Mouse (Mus musculus) neural tube, embryonic 12.5 days (tissue): ENCODE measurements at regions not wholly inside any gene's neighbourhood (a gene's known extent, or its start where the extent isn't known, plus 50 kb on each side); places are given as distances from the start of the nearest gene placed in this dataset.
A peak's percentile ranks its signal among the peaks of the same experiment; 100 is the strongest.

Source experiments
- ATAC-seq: fragments of 200-750 bp; cut with Nextera tagmentation; 2 replicates; pipeline ENCODE4 v1.8.0; 2017; ENCODE audit warnings: low read depth, mild to moderate bottlenecking, moderate TSS enrichment, moderate library complexity; ENCODE audit not compliant: low FRiP score
- H3K27ac ChIP-seq: fragments of 300-500 bp; sonication (generic); 2 replicates; pipeline ENCODE4 v1.5.1; 2016
- H3K27me3 ChIP-seq: fragments of 300-500 bp; sonication (generic); replicated peaks from 2 replicates; pipeline ENCODE4 v1.6.1; 2016; ENCODE audit warnings: mild to moderate bottlenecking
- H3K36me3 ChIP-seq: fragments of 300-500 bp; sonication (generic); 2 replicates; pipeline ENCODE4 v1.6.1; 2016; ENCODE audit warnings: mild to moderate bottlenecking
- H3K4me1 ChIP-seq: fragments of 300-500 bp; sonication (generic); 2 replicates; pipeline ENCODE4 v1.6.1; 2016
- H3K4me2 ChIP-seq: fragments of 300-500 bp; sonication (generic); replicated peaks from 2 replicates; pipeline ENCODE4 v1.6.1; 2016; ENCODE audit warnings: mild to moderate bottlenecking
- H3K4me3 ChIP-seq: fragments of 300-500 bp; sonication (generic); 2 replicates; pipeline ENCODE4 v1.5.1; 2016
- H3K9ac ChIP-seq: fragments of 300-500 bp; sonication (generic); 2 replicates; pipeline ENCODE4 v1.6.1; 2016; ENCODE audit warnings: mild to moderate bottlenecking
- H3K9me3 ChIP-seq: fragments of 300-500 bp; sonication (generic); 2 replicates; pipeline ENCODE4 v1.6.1; 2016; ENCODE audit warnings: mild to moderate bottlenecking
- WGBS: fragments of 180-500 bp; shearing (Covaris S2); methylation state at CpG from one replicate; pipeline ENCODE4 v1.1.7; 2016; 5-methylcytosine and 5-hydroxymethylcytosine counted together

DNA sequence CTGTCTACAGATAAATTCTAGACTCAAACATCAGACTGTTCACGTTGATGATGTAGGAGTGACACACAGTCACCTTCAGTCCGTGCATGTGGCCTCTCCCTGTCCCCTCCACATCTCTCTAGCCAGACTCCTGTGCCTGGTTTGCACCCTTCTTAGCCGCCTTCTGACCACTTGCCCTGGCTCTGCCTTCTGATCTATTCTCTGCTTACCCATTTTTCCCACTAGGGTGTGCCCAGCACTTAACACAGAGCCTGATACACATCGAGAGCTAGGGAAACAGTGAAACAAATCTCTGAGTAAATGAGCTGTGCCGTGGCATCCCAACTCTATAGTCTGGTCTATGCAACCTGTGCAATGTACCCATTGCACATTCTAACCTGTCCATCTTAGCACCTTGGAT is 73.3 kb upstream of the Zmiz1 start:
- H3K4me3 ChIP-seq: no peak overlapping the region
- peaks cover 6% of the 10 kb centered on the region; the same call in 1 of the 2 replicates for H3K4me1 ChIP-seq
- no peak overlapping the region for H3K4me2 ChIP-seq
- ATAC-seq: no peak
- no peaks in the 10 kb centered on the region for H3K9me3 ChIP-seq
- H3K27me3 ChIP-seq: no peaks in the 10 kb centered on the region
- H3K9ac ChIP-seq: no peak overlapping the region
- H3K27ac ChIP-seq: no peak overlapping the region
- 60% methylated on average over 5 of the region's 5 CpGs for WGBS
- H3K36me3 ChIP-seq: no peaks in the 10 kb centered on the region

DNA sequence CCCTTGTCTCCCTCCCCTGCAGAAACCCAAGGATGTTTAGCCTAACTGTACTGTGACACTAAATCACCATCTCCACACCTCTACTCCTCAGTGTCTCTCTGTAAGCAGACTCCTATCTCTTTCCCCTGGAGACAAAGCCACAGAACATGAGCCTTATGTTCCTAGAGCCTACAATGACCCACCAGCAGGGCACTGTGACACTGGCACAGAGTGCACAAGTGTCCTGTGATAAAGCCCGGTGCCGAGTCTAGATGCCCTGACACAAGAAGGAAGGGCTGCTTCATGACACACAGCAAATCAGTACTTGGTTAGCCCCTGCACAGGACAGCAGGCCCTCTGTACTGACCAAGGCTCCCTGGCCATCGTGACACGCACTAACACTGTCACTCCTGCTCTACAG is 71.2 kb upstream of the Zmiz1 start:
- 91% methylated on average over 4 of the region's 4 CpGs for WGBS
- Histone ChIP-seq H3K9me3 (no peaks in the 10 kb centered on the region), H3K36me3 (no peaks in the 10 kb centered on the region), H3K27ac (no peak overlapping the region), H3K27me3 (no peaks in the 10 kb centered on the region), H3K4me1 (peaks cover 6% of the 10 kb centered on the region; the same call in 1 of the 2 replicates), H3K4me3 (no peak overlapping the region), H3K4me2 (no peak overlapping the region), H3K9ac (no peak overlapping the region)
- no peak for ATAC-seq

DNA sequence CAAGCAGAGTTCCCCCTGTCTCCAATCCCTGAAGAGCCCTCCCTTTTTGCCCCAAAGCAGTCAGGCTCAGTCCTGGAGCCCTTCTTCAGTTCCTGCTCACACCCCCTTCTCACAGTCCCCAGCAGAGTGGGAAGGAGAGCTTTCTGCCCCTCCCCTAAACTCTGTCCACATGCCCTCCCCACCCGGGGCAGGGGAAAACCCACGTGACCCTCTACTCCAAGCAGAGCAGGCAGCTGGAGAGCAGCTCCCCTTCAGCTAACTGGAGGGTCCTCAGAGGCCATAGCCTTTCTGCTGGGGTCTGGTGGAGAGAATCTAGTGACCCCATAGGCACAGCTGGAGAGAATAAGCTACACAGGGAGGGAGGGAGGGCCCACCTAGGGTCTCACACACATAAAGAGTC is 69.7 kb upstream of the Zmiz1 start:
- Histone ChIP-seq H3K4me1 (peaks cover 6% of the 10 kb centered on the region; the same call in 1 of the 2 replicates), H3K36me3 (no peaks in the 10 kb centered on the region), H3K27me3 (no peaks in the 10 kb centered on the region), H3K27ac (no peak overlapping the region), H3K9ac (no peak overlapping the region), H3K9me3 (no peaks in the 10 kb centered on the region), H3K4me2 (no peak overlapping the region), H3K4me3 (no peak overlapping the region)
- ATAC-seq: no peak
- 5% methylated on average over 2 of the region's 2 CpGs for WGBS

DNA sequence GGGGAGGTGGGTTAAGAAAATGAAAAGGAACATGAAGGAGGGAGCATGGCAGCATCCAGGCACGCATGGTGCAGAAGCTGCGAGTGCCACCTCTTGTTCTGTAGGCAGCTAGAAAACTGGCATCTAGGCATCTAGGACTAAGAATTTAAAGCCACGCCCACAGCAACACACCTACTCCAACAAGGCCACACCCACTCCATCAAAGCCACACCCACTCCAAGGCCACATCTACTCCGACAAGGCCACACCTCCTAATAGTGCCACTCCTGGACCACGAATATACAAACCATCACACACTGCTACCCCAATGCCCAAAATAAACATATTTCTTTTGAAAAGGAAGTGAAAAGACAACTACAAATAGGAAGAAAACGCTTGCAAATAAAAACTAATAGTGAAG is 66.6 kb upstream of the Zmiz1 start:
- no peaks in the 10 kb centered on the region for H3K36me3 ChIP-seq
- H3K9ac ChIP-seq: no peak overlapping the region
- no peak for ATAC-seq
- H3K4me2 ChIP-seq: no peak overlapping the region
- H3K27ac ChIP-seq: no peak overlapping the region
- H3K4me3 ChIP-seq: no peak overlapping the region
- 70% methylated on average over 6 of the region's 6 CpGs for WGBS
- H3K27me3 ChIP-seq: no peaks in the 10 kb centered on the region
- H3K9me3 ChIP-seq: no peaks in the 10 kb centered on the region
- H3K4me1 ChIP-seq: peaks cover 21% of the 10 kb centered on the region

DNA sequence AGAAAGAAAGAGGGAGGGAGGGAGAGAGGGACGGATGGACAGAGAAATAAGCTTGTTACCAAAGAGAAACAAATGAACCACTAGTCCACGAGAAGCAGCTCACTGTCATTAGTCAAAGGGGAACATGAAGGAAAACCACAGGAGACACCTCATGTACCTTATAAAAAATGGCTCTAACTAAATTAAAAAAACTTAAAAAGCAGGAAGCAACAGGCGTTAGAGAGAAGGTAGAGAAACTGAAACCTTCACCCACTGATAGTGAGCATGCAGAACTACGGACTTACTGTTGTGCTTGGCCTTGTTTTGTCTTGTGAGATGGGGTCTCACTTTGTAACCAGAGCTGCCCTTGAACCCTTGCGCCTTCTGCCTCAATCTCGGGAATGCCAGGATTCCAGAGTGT is 66.0 kb upstream of the Zmiz1 start:
- Histone ChIP-seq H3K4me1 (peaks cover 26% of the 10 kb centered on the region), H3K9me3 (no peaks in the 10 kb centered on the region), H3K9ac (no peak overlapping the region), H3K27me3 (no peaks in the 10 kb centered on the region), H3K4me2 (no peak overlapping the region), H3K4me3 (no peak overlapping the region), H3K27ac (no peak overlapping the region), H3K36me3 (no peaks in the 10 kb centered on the region)
- WGBS: 81% methylated on average over 6 of the region's 6 CpGs
- ATAC-seq: no peak

DNA sequence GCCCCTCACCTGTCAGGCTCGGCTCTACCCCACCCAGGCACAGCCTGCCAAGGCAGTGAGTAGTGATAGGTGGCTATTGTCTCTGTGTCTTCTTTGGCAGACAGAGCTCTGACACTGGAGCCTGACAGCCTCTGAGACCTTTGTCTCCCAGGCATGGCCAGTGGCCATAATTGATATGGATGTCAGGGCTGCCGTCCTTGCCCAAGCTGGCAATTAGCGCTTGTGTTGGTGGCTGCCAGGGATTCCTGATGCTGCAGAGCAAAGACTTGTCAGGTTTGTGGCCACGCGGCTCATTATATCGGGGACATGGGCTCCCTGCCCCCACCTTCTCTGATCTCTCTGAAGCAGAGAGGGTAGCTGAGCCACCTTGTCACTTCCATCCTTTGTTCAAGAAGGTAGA is 64.1 kb upstream of the Zmiz1 start:
- Histone ChIP-seq H3K9ac (no peak overlapping the region), H3K27me3 (no peaks in the 10 kb centered on the region), H3K4me3 (no peak overlapping the region), H3K4me1 (peaks cover 25% of the 10 kb centered on the region), H3K4me2 (no peak overlapping the region), H3K27ac (no peak overlapping the region), H3K9me3 (no peaks in the 10 kb centered on the region), H3K36me3 (no peaks in the 10 kb centered on the region)
- 66% methylated on average over 6 of the region's 6 CpGs for WGBS
- no peak for ATAC-seq

DNA sequence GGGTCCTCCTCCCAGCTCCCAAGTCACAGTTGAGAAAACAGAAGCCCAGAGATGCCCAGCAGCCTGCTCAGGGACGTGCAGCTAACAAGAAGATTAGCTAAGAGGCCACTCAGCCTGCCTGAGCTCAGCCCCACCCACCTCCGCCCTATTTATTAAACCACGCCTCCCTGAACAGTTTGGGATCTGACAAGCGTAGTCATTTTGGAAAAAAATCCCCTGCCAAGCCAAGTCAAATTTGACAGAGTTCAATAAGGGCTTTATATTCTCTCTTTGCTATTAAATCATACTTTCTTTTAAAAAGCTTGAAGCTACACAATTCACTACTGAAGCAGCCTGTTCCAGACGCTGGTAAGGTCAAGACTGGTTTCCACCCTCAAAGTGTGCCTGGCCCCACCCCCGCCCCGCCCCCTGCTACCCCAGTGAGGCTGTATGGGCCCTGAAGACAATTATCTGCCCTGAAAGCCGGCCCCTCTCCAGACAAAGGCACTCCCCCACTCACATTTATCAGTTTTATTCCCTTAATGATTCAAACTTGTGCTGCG is 61.9 kb upstream of the Zmiz1 start:
- H3K4me3 ChIP-seq: no peak overlapping the region
- H3K4me1 ChIP-seq: peaks cover 25% of the 10 kb centered on the region
- H3K27me3 ChIP-seq: 0 out of 2 replicates have a peak, but pooled peaks cover 3% of the 10 kb centered on the region
- peak overlapping the region; percentile 39; the same call in 1 of the 2 replicates for H3K27ac ChIP-seq
- ATAC-seq: peak; percentile 91
- H3K9ac ChIP-seq: no peak overlapping the region
- peak overlapping the region; percentile 42 for H3K4me2 ChIP-seq
- H3K9me3 ChIP-seq: no peaks in the 10 kb centered on the region
- 2% methylated on average over 9 of the region's 9 CpGs for WGBS
- H3K36me3 ChIP-seq: no peaks in the 10 kb centered on the region

DNA sequence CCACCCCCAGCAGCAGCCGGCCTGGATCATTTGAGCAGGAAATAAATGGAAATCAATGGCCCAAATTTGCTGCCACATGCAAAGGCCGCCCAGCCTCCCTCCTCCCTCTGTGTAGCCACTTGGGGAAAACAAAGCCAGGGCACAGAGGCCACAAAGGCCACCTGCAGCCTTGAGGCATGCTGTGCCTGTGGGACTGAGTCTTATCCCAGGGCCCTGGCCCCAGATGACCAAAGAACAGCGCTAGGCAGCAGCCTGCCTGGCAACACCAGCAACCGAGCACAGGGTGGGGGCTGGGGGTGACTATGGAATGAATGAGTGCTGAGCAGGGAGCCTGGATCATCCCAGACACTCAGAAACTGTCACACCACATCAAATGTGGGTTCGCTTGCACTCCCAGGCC is 61.2 kb upstream of the Zmiz1 start:
- peak; percentile 52 for ATAC-seq
- Histone ChIP-seq H3K27ac (peak overlapping the region; percentile 72), H3K4me3 (no peak overlapping the region), H3K27me3 (0 out of 2 replicates have a peak, but pooled peaks cover 3% of the 10 kb centered on the region), H3K4me1 (peaks cover 25% of the 10 kb centered on the region), H3K9ac (peak overlapping the region; percentile 39), H3K4me2 (peak overlapping the region; percentile 42), H3K9me3 (no peaks in the 10 kb centered on the region), H3K36me3 (no peaks in the 10 kb centered on the region)
- 7% methylated on average over 5 of the region's 5 CpGs for WGBS

DNA sequence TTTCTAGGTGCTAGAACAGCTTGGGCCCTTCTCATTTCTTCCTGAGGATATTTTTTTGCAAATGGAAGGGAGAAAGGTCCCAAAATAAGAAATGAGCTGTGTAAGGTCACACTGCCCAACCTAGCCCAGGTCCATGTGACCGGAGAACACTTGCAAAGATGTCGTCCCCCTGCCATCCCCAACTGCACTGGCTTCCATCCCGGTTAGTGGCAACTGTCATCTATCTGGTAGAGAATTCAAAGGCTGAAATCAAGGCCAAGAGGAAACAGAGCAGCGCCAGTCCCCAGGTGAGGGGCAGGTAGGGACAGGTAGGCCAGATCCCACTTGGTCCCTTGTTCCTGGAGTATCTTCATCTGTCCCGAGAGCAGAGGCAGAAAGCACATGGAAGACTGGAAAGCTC is 60.2 kb upstream of the Zmiz1 start:
- no peak overlapping the region for H3K9ac ChIP-seq
- peaks cover 25% of the 10 kb centered on the region for H3K4me1 ChIP-seq
- H3K36me3 ChIP-seq: no peaks in the 10 kb centered on the region
- H3K4me2 ChIP-seq: no peak overlapping the region
- 84% methylated on average over 5 of the region's 5 CpGs for WGBS
- no peak overlapping the region for H3K4me3 ChIP-seq
- no peak for ATAC-seq
- H3K9me3 ChIP-seq: no peaks in the 10 kb centered on the region
- H3K27ac ChIP-seq: no peak overlapping the region
- H3K27me3 ChIP-seq: 0 out of 2 replicates have a peak, but pooled peaks cover 3% of the 10 kb centered on the region

DNA sequence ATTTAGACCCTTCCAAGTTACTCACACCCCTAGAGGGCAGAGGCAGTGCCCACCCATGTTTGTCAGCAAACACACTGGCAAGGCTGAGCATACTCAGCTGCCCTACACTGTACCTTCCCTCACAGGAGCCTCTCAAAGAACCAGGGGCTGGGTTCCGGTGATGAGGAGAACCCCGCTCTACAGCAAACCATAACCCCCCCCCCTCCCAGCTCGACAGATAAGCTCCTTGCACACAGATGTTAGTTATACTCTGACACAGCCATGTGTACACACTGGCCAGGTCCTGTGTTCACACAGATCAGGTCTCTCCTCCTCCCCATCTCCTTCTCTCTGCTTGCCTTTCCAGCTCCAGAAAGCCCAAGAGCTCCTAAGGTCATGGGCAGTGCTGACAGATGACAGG is 59.7 kb upstream of the Zmiz1 start:
- Histone ChIP-seq H3K9ac (no peak overlapping the region), H3K4me1 (peaks cover 25% of the 10 kb centered on the region), H3K36me3 (no peaks in the 10 kb centered on the region), H3K9me3 (no peaks in the 10 kb centered on the region), H3K4me3 (no peak overlapping the region), H3K27ac (no peak overlapping the region), H3K27me3 (0 out of 2 replicates have a peak, but pooled peaks cover 3% of the 10 kb centered on the region), H3K4me2 (no peak overlapping the region)
- WGBS: 85% methylated on average over 3 of the region's 3 CpGs
- ATAC-seq: no peak

DNA sequence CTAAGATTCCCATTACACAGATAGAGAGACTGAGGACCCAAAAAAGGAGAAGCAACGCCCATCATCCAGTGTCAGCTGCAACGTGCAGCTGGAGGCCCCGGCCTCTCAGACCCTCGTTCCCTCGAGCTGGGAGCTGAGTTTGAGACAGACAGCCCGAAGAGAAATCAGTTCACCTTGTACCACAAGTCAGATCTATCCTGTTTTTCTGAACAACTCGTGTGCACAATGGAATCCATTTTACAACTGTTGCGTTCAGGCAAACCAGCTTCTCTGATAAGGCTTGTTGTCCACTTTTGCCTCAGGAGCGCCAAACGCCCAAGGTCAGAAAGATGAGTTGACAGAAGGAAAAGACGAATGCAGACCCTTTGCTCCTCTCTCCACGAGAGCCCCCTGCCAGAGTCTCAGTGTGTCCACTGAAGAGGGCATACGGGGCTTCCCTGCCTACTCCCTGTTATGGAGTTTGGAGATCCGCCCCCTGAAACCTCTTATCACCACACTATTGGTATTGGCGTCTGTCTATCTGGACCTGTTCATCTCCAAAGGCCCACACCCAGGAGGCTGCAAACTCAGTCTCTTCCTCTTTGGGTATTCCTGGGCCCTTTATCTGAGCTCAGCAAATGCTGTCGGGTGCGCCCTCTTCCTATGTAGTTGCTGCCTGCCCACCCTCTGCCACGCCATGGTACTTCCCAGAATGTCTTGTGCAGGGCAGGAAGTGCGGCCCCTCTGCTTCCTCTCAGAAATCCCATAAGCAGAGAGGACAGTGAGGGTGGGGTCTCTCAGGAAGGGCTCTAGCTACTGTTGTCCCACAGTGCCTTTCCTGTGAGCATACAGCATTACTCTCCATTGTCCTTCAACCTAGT is 57.7 kb upstream of the Zmiz1 start:
- Histone ChIP-seq H3K9me3 (no peaks in the 10 kb centered on the region), H3K36me3 (no peaks in the 10 kb centered on the region), H3K4me2 (no peak overlapping the region), H3K9ac (no peak overlapping the region), H3K27ac (no peak overlapping the region), H3K27me3 (0 out of 2 replicates have a peak, but pooled peaks cover 3% of the 10 kb centered on the region), H3K4me1 (peaks cover 20% of the 10 kb centered on the region), H3K4me3 (no peak overlapping the region)
- ATAC-seq: no peak
- WGBS: 80% methylated on average over 19 of the region's 19 CpGs

DNA sequence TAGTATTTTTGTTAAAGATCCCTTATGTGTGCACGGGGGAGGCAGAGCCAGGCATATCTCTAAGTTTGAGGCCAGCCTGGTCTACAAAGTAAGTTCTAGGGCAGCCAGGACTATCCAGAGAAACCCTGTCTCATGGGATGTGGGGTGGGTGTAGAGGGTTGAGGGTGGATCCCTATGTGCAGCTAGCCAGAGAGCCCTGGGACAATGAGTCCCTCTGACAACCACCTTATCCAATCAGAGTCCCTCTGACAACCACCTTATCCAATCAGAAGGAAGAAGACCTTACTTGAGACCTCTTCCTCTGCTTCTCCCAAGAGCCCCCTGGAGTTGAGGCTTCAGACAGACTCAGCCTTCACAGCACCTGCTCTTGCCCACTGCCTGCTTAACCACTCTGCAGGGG is 56.6 kb upstream of the Zmiz1 start:
- H3K36me3 ChIP-seq: no peaks in the 10 kb centered on the region
- H3K4me1 ChIP-seq: peaks cover 10% of the 10 kb centered on the region
- WGBS: 81% methylated on average over 1 of the region's 1 CpGs
- no peaks in the 10 kb centered on the region for H3K9me3 ChIP-seq
- no peak overlapping the region for H3K4me2 ChIP-seq
- H3K27me3 ChIP-seq: 0 out of 2 replicates have a peak, but pooled peaks cover 3% of the 10 kb centered on the region
- no peak for ATAC-seq
- H3K4me3 ChIP-seq: no peak overlapping the region
- H3K27ac ChIP-seq: no peak overlapping the region
- no peak overlapping the region for H3K9ac ChIP-seq
